Mouse (Mus musculus) heart, adult 18-20 months (tissue): ENCODE results near the gene Ccl20. TPM values are rescaled to one million over a fixed set of nuclear protein-coding genes. Genes with fewer than 3 reads are reported as not detected.

Source experiments
- DNase-seq, 2 experiments: peaks; one replicate each; pipeline ENCODE4 v3.0.0; 2021 to 2022; ENCODE audit warnings: mixed read lengths in 1 of 2
- long read RNA-seq, 2 experiments: library from polyadenylated mRNA; stranded (forward); transcript quantifications; one replicate each; pipeline ENCODE4 v2.0.0; 2021
- total RNA-seq, 2 experiments: library from RNA; stranded (reverse); gene quantifications; 2 replicates each; pipeline ENCODE4 v1.2.3; 2021

Gene Ccl20
- total RNA-seq, result under 1 TPM in 1 of 2 experiments, not detected in 1; 0.64 TPM
- long read RNA-seq, experiment 1, result 0 reads
- long read RNA-seq, experiment 2, partial matches to known transcripts, result 0 of 1 reads
- long read RNA-seq, experiment 2, other reads (novel, unspliced or antisense), result 1 of 1 reads

DNA sequence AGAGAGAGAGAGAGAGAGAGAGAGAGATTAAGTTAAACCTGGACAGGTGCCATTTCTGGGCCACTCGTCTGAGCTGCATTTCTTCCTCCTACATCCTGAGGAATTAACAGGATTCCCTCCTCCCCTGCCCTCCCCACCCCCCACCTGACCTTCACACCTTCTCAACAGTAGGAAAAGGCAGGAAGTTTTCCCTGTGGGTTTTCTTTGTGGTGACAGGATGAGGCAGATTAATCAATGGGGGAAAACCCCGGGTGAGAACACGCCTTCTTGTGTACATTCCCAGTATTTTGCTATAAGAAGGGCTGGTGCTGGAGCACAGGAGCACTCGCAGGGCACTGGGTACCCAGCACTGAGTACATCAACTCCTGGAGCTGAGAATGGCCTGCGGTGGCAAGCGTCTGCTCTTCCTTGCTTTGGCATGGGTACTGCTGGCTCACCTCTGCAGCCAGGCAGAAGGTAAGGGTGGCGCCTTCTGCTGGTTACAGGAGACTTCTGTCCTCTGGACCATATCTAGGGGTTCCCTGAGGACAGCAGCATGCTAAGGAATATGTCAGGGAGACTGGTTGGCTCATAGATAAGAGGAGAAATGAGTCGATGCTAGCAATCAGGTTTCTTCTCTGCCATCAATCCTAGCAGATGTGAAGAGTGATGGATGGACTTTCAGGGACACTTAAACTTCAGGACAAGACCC is at the start of gene Ccl20:
TSS of gene Ccl20 (plus strand) at position 320 of the 691 bp plus-strand sequence.
- DNase-seq, result no peak

DNA sequence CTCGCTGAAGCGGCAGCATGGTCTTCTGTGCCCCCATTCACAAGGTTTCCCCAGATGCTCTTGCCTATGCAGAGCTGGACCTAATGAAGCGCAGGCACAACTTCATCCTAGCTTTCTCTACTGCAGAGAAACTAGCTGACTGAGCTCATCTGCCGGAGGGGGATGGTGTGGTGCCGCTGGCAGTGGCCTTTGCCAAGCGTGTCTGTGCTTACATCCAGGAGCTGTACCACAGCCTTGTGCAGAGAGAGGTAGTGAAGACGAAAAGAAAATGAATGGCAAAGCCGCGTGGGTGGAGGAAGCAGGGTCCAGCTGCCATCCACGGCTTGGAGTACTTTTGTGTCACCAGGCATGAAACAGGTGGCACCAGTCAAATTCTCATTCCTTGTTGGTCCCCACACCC is 49.4 kb upstream of the Ccl20 start:
- DNase-seq, result no peak

DNA sequence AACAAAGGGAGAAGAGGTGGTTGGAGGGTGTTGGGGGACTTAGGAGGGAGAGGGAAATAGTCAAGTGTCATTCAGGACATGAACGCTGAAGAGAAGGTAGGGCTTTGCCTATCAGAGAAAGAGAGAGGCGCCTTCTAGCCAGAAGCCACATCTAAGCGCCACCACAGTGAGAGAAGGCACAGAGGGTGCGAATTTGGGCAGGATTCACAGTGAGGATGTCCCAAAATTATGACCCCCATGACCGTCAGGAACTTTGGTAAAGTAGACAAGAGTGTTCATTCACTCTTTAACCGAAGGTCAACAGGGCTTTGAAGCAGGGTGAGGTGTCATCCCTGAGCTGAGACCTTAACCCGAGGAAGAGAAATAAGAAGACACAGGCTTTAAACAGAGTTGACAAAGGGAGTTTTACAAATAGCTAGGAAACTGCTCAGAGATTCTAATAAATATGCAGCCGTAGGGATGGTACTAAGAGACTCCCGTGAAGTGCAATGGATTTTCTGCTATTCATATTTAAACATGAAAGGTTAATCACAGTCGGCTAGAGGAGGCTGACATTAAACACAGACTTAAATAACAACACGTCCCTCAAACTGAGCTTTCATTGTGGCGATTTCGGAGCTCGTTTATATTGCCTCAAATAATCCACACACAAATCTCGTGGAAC is 40.9 kb upstream of the Ccl20 start:
- no peak for DNase-seq

DNA sequence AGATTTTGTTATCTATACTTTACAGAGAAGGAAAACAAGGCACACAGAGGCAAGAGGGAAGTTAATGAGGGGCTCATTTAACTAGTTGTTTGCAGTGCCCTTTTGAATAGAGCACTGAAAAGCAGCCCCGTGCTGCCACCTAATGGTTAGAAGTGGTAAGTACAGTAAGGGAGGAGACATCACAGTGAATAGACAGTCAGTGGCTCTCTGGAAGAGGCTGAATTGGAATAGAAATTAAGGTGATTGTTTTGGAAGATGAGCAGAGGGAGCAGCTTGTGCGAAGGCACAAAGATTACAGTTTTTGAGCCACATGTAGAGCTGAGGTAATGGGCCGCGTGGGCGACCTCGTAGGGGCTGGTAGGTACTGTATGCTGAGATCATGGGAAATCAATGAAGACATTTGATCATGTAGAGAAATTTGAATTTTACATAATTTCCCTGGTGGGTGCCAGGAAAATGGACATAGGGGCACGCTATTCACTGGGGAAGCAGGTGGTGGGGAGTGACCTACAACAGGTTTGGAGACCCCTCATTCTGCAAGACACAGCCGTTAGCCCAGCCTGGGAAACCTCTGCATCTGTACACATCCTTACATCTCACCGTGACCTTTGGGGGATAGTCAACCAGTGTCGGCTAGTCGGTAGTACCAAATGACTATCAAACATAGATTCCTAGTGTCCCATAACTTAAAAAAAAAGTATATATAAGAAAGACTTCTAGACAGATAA is 40.2 kb upstream of the Ccl20 start:
- DNase-seq, result peak in 1 of 2 experiments; percentile 30

DNA sequence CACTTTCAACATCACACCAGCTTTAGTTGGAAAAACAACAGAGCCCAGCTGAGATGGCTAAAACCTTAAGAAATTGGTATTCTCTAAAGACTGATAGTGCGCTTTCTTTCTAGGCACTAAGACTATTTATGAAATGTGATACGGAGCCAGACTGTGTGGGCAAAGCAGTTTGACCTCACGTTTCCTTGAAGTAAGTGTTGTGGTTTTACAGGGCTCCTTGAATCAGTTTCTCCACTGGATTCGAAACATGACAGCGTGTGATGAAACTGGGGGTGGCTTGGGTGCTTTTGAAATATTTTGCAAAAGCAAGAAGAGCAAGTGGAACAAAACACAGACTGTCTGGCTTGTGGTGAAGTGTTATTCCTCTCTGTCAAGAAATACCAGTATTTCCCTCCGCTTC is 39.5 kb upstream of the Ccl20 start:
- DNase-seq, result no peak

DNA sequence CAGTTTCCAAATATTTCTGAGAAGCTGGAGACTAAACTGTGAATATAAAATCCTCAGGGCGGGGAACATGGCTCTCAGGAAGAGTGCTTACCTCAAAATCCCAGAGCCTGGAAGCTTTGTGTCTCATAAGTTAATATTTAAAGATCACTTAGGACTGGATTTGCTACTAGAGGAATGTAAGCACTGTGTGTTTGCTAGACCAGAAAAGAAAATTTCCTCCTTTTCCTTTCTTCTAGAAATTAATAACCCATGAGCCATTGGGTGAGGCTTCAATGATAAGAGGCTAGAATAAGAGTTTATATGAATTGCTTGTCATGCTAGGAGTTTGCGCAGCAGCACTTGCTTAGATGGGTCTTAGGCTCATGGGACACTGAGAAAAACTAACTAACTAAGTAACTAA is 31.8 kb upstream of the Ccl20 start:
- no peak for DNase-seq

DNA sequence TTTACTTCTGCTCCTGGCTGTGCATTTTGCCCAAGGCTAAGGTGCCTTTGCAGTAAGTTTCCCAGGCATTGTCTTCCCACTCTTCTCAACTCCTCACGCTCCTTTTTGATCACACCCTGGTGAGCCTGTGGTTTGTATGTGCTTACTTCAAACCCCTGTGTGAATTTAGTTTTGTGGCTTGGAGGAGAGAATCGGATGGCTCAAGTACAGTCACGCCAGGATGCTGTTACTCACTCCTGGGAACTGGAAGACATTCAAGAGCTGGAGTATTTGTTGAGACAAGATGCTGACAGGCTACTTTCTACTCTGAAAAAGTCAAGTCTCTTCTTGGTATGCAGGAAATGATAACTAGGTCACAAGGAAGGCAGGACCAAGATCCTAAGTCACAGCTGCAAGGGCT is 25.3 kb upstream of the Ccl20 start:
- DNase-seq, result no peak

DNA sequence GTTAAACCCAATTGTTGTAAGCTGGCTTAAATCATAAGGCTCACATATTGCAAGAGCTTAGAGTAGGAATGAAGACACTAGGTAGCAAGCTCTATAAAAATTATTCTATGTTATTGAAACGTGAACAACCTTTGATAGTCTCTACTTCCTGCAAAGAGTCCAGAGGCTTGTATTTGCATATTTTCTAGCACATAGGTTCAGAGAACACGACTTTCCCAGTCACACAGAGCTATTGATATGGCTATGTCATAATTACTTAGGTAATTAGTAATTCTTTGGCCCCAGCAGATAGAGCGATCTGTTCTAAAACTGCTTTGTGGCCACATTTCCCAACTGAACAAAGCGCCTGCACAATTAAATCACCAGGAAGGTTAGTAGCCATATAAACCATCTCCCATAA is 19.6 kb upstream of the Ccl20 start:
- DNase-seq, result no peak

DNA sequence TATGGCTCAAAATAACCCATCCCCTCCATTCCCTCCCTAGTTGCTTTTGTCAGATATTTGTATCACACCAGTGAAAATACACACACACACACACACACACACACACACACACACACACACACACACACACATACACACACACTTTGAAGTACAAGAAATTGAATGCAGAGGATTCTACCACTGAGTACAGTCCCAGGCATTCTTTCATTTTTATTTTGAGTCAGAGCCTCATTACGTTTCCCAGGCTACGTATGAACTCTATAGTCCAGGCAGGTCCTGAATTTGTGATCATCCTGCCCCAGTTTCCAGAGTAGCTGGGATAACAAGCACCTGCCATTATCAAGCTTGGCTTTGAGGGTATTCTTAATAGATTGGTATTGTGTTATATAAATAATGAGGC is 17.4 kb upstream of the Ccl20 start:
- DNase-seq, result no peak

DNA sequence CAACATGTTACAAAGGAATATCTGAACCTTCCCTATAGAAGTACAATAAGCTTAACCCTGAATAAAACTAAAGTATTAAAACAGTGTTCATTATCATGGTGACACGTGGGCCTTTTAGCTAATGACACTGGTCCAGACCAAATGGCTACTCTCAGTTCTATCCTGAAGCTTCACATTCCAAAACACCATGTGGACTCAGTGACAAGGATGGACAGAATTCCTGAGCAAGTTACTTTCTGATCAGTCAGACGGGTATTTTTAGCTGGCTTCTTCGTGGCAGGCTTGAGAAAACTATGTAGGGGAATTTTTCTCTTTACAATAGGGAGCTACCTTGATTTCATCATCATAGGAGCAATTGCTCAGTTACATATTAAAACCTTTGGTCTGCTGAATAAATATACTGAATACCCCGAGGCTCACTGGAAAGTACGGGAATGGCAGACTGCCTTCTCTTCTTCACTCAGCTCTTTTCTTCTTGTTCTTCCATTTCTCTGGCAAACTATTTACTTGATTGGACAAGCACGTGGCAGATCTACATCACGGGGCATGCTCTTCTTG is 16.9 kb upstream of the Ccl20 start:
- no peak for DNase-seq

DNA sequence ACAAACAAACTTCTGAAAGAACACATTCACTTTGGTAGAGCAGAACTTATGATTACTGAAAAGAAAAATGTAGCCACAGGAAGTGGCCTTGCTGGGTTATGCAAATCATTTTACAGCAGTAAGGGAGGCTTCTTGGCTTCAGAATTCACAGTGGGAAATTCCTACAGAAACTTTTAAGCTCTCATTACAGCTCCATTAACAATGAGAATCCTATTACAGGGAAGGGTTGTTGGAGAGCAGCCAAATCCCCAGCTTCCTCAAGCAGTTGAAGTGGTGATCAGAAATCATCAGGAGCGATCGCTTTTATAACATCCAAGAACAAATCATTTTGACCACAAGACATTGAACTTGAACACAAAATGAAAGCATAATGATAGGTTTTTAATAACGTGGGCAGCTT is 14.7 kb upstream of the Ccl20 start:
- no peak for DNase-seq

DNA sequence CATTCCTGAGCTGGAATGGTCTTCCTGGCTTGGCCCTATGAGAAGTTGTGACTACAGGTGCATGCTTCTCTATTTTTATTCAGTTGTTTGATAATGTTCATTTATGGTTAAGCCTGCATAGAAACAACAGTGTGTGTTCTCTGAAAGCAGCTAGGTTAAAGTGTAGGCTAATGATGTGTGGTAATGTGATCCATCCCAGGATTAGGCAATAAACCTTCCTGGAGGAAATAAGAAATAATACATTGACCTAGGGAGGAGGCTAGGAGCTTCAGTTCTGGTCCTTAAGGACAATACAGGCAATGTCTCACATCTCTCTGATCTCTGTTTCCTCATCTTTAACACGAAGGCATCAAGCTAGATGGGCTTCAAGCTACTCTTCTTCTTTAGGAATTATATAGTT is 11.1 kb upstream of the Ccl20 start:
- no peak for DNase-seq

DNA sequence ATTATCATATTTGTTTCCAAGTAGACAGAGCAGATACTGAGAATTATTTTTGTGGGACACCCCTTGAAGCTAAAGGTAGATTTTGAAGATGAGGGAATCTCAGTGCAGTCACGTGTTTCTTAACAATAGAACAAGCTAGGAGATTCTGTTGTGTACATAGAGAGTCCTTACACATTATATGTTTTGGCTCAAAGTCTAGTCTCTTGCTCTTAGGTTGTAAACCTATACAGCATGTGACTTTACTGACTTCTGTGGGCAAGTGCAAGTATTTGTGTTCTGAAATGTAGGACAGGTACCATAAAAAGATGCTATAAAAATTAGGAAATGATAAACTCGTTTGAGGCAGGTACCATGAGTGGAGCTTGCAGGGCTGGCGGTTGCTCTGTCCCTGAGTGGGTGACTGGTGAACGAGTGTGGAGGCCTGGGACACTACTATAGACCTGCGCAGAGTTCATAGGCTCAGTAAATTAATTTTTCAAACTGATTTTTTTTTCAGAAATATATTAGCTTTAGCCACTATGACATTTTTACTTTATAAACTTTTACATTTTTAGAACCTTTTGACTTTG is 9.1 kb upstream of the Ccl20 start:
- DNase-seq, result no peak

DNA sequence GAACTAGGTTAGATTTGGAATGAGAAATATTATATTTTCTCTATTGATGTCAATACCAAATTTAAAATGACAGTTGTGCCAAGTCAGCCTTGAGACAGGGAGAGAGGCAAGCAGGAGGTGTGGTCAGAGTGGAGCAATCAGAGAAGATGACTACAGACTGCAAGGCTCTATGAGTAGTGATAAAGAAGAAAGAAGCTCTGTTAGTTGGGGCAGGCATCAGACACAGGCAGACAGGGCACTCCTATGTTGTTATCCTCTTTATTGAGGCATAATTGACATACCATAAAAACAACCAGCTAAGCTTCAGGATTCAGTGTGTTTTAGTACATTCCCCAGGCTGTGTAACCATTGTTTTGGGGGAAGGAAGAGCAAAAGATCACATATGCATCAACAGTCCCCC is 5.6 kb upstream of the Ccl20 start:
- no peak for DNase-seq

DNA sequence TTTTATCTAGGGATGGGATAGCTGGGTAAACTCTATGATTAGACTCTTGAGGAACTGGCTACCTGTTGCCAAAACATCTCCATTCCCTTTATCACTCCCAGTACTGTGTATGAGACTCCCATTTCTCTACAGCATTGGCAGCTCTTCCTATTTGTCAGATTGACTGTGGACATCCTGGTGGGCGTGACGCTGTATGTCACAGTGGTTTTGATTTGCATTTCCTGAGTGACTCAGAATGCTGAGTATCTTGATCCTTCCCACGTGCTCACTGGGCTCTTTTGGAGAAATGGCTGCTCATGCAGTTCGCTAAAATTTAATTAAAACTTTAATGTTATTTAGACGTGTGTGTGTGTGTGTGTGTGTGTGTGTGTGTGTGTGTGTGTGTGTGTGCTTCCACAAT is 4.8 kb upstream of the Ccl20 start:
- no peak for DNase-seq

DNA sequence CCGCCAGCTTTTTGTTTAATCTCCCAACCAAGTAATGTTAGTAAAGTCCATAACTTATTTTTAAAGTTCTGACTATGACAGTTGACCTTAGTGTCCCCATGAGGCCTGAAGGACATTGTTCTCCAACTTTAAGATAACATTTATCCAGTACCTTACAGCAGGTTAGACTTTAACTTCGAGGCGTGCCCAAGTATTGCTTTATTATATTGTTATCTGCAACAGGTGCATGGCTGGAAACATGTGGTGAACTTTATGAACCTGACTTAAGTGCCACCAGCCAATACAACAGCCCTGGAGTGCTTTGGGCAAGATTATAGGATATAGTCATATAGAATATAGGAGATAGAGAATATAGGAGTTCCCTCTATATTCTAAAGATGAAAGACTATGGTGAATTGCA is 651 bp downstream of the Ccl20 start:
- DNase-seq, result no peak

DNA sequence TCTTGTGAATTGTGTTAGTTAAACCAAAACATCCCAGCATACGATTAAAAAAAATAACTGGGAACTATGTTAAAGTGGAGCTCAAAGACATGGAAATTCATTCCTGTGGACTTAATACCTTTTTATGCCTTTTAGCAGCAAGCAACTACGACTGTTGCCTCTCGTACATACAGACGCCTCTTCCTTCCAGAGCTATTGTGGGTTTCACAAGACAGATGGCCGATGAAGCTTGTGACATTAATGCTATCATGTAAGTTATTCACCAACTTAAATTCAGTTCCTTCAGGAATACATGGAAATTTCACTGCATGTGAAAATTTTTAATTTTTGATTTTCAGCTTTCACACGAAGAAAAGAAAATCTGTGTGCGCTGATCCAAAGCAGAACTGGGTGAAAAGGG is 1.1 kb downstream of the Ccl20 start:
- no peak for DNase-seq

DNA sequence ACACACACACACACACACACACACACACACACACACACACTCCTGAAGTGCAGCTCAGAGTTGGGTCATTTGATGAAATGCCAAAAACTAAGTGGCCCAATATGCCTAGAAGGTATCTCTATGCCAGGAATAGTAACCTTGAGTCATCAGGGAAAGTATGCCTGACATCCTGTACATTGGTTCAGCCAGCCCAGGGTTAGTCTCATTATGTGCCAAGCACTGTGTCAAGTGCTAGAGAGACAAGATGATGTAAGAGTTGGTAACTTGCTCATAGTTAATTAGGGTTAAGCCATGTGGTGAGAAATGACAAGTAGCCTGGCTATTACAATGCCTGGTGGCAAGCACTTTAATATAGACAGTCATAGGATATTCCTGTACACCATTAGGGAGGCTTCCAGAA is 3.3 kb downstream of the Ccl20 start:
- DNase-seq, result peak; percentile 29 to 51

DNA sequence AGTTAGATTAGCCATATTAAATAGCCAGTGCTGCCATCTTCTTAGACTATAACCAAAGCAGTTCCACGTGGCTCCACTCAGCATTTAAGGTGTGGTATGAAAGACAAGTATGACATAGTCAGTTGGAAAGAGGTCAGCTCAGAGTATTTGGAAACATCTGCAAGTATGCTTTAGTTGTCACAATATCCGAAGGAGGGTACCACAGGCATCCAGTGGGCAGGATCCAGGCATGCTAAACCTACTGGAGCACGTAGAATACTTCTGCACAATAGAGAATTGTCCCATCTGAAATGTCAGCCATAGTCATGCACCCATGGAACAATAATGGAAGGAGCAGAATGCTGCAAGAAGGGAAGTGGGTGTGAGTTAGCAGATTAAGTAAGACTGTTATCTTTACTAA is 3.7 kb downstream of the Ccl20 start:
- DNase-seq, result no peak

DNA sequence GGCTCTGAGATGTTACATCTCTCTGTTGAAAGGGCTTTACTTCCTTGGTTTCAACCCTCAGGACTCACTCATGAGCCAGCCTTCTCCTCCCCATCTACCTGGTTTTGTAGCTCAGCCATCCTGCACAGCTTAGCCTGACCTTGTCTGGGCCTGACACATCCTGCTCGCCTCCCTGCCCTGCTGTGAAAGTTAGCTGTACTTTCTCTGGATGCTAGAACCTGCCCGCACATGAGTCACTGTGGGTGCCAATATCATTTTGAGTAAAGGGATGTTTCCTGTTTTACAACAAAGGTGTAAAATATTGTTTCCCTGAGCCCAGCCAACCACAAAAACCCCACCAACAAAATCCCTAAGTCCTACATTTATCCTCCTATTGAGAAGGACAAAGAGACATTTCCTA is 6.6 kb downstream of the Ccl20 start:
- DNase-seq, result no peak

DNA sequence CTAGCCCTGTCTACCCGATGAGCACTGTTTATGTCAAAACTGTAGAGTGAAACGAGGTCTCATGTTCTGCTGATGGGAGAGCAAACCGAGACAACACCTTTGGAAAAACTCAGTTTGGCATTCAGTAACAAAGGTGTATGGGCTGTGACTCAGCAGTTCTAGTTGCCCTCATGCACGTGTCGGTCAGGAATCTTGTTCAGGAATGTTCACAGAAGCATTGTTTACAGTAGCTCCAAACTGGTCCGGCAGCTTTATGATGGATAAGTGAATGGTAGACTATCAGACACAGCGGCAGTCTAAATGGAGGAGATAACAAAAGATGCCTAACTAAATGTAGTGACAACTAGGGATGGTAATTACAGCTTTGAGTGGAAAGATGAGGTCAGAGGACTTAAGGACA is 19.3 kb downstream of the Ccl20 start:
- no peak for DNase-seq

DNA sequence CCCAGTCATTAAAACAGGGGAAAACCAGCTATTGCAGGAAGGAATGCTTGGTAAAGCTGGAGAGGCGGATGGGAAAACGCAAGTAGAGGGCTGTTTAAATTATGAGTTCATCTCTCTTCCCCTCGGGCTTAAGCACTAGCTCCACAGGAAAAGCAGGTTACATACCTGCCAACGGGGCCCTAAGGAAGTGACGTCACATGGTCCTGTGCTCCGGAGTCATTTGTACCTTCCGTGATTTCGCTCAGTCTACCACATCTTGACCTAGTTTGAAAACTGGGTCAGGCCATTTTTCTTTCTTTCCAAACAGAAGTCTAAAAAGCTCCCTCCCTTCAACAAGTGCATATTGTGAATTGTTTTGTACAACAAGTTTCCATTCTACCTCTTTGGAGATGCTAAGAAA is 21.3 kb downstream of the Ccl20 start:
- DNase-seq, result no peak

DNA sequence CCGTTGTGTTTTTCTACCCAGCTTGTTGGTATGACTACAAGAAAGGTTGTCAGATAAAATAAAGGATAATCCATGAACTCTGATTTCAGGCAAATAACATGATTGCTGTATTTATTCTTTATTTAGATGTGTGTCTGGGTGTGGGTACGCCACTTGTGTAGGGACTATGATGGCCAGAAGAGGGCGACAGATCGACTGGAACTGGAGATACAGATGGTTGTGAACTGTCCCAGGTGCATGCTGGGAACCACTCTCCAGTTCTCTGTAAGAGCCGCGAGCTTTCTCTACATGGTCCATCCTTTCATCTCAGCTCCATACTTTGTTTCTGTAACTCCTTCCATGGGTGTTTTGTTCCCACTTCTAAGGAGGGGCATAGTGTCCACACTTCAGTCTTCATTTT is 22.2 kb downstream of the Ccl20 start:
- no peak for DNase-seq
